Mouse (Mus musculus) bone marrow macrophage, adult 2 months (primary cell): ENCODE data around the gene St3gal2.

ENCODE experiments used
- CTCF ChIP-seq: IDR thresholded peaks from 2 replicates; pipeline ENCODE4 v1.5.1; 2012; ENCODE audit warnings: low read depth, mild to moderate bottlenecking, low read length, moderate library complexity
- POLR2A ChIP-seq: IDR thresholded peaks from 2 replicates; pipeline ENCODE4 v1.6.1; 2012; ENCODE audit warnings: mild to moderate bottlenecking, low read depth, low read length, borderline replicate concordance

- no peak for TF ChIP-seq CTCF
- no peak for TF ChIP-seq POLR2A
These were observed 43.3 kb downstream of the St3gal2 start for GRCm38 (mm10) chr8:110963051-110963450.
